8 mouse cellular contexts compared by ENCODE assay signal in the genomic region with DNA sequence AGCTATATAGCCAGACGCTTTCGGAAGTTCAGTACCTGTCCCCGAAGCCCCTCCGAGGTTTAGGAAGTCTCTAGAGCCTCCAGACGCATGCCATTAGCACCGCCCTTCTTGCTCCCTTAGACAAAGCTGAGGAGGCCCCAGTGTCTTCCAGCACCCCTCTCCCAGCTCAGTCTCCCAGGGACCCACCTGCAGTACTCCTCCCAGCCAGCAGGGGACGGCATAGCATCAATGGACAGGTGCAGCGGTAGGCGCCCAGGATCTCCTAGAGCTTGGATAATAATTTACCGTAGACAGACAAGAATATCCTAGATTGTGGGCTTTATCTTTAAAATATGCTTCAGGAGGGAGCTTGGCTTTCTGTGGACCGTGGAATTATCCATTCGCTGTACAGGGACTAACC. TPM values are rescaled to one million over a fixed set of nuclear protein-coding genes. Genes with fewer than 3 reads are reported as not detected.
A peak's percentile ranks its signal among the peaks of the same experiment; 100 is the strongest.
DNase-seq lines count a peak whose midpoint lies in the region; ATAC-seq and TF ChIP-seq lines count a peak whose summit lies in the region.

No protein-coding gene starts in this region.

- H3K27ac ChIP-seq in hindbrain, postnatal 0 days = no peak overlapping the region
- no peak overlapping the region for H3K27ac ChIP-seq in left cerebral cortex, adult 2 months

- peak; percentile 50; the same call in 1 of the 2 replicates for ATAC-seq in frontal cortex, adult (ENCODE audit: low TSS enrichment)
- ATAC-seq in hindbrain, postnatal 0 days = peak; percentile 50; the same call in 1 of the 2 replicates
- ATAC-seq in megakaryocyte progenitor cell, adult 5-6 weeks (replicated peaks; ENCODE audit: poor library complexity) = peak; percentile 78

- no peaks in the 10 kb centered on the region for H3K36me3 ChIP-seq in hindbrain, postnatal 0 days (ENCODE audit: insufficient read depth, low read length)

- intact Hi-C loops in left cerebral cortex, adult 2 months (cut with DNase I) = loop anchor here (1.0 to 10.0 kb wide), 5 partner anchors 58 to 395 kb away; no protein-coding TSS in a partner anchor

- no peak overlapping the region for H3K4me2 ChIP-seq in hindbrain, postnatal 0 days (ENCODE audit: low read depth, low read length)

- H3K9me3 ChIP-seq in hindbrain, postnatal 0 days (ENCODE audit: low read length) = no peaks in the 10 kb centered on the region

- no peak overlapping the region for H3K4me3 ChIP-seq in hindbrain, postnatal 0 days (ENCODE audit: low read length)
- H3K4me3 ChIP-seq in left cerebral cortex, adult 2 months = no peak overlapping the region

- peak; percentile 99 for TF ChIP-seq CTCF in hindbrain, postnatal 0 days (IDR thresholded peaks at IDR 0.05; ENCODE audit: low read depth)
- peak; percentile 100 for TF ChIP-seq CTCF in left cerebral cortex, adult 2 months (IDR thresholded peaks at IDR 0.05)

- peak; percentile 68 for DNase-seq in MN1 (ENCODE audit: low spot score)
- peak; percentile 70 for DNase-seq in cerebellum, adult 11 months
- peak; percentile 64 for DNase-seq in hindbrain, postnatal 0 days (ENCODE audit: low spot score)
- DNase-seq in left cerebral cortex, adult 2 months (ENCODE audit: extremely low spot score in 1 of 2, low spot score in 2 of 2) = peak; percentile 66 to 75
- DNase-seq in right cerebral cortex, postnatal 36 days (ENCODE audit: low spot score in 2 of 2) = peak; percentile 42 to 54
- DNase-seq in urinary bladder, postnatal 4 days (ENCODE audit: low spot score in 2 of 2) = peak; percentile 77 to 92

- H3K27me3 ChIP-seq in hindbrain, postnatal 0 days (ENCODE audit: insufficient read depth, low read length) = 0 out of 2 replicates have a peak, but pooled peaks cover 4% of the 10 kb centered on the region

- no peak overlapping the region for H3K9ac ChIP-seq in hindbrain, postnatal 0 days (replicated peaks; ENCODE audit: low read length)

- H3K4me1 ChIP-seq in hindbrain, postnatal 0 days (ENCODE audit: insufficient read depth, low read length) = no peaks in the 10 kb centered on the region

- WGBS in hindbrain, postnatal 0 days = 15% methylated on average over 12 of the region's 12 CpGs

RNA-seq across cellular contexts. Expression of gene Srp14, which starts 7.4 kb away (rescaled TPM):
- total RNA-seq in hindbrain, postnatal 0 days (2014; rRNA removed) = 126 and 151 TPM in 2 replicates
- 330 and 361 TPM in 2 replicates for polyA plus RNA-seq in hindbrain, postnatal 0 days (2015; fragmentation: Nextera tagmentation; extraction: Ambion mirVana)
- 100 to 1,000 TPM; 155 to 157 TPM for total RNA-seq in left cerebral cortex, adult 2 months (2021)
- 166 and 168 TPM in 2 replicates for total RNA-seq in megakaryocyte progenitor cell, adult 5-6 weeks (2015)
- 203 and 225 TPM in 2 replicates for total RNA-seq in megakaryocyte progenitor cell, adult 5-6 weeks (2017)
